Mouse (Mus musculus) adrenal gland, postnatal 14 days (tissue): ENCODE results near the gene Sim1. TPM values are rescaled to one million over a fixed set of nuclear protein-coding genes. Genes with fewer than 3 reads are reported as not detected.

Experiments
- DNase-seq: peaks from one replicate; pipeline ENCODE4 v3.0.0; 2021; ENCODE audit warnings: mixed read lengths
- long read RNA-seq, 2 experiments: library from polyadenylated mRNA; stranded (forward); transcript quantifications; one replicate each; pipeline ENCODE4 v2.0.0; 2021
- total RNA-seq: library from RNA; stranded (reverse); gene quantifications from 2 replicates; pipeline ENCODE4 v1.2.3, GENCODE M21; 2021

The Sim1 gene
- not detected in 2 replicates for total RNA-seq
- long read RNA-seq, experiment 1: 0 reads
- long read RNA-seq, experiment 2: 0 reads

GRCm38 (mm10) chr10:50894170-50894991 is at the start of gene Sim1:
Gene Sim1 (plus strand): TSS chr10:50894754.
- peak; percentile 70 for DNase-seq

GRCm38 (mm10) chr10:50868202-50868601 is 26.4 kb upstream of the Sim1 start:
- DNase-seq: no peak

- no peak for DNase-seq
Measured at GRCm38 (mm10) chr10:50876952-50877351, 17.6 kb upstream of the Sim1 start.

GRCm38 (mm10) chr10:50881476-50882069 is 13.0 kb upstream of the Sim1 start:
- DNase-seq: peak; percentile 55

- no peak for DNase-seq
Measured at GRCm38 (mm10) chr10:50882366-50882765, 12.2 kb upstream of the Sim1 start.

GRCm38 (mm10) chr10:50886305-50886704 is 8.2 kb upstream of the Sim1 start:
- no peak for DNase-seq

GRCm38 (mm10) chr10:50890621-50891020 is 3.9 kb upstream of the Sim1 start:
- no peak for DNase-seq

- DNase-seq: no peak
Measured at GRCm38 (mm10) chr10:50891876-50892711, 2.5 kb upstream of the Sim1 start.

GRCm38 (mm10) chr10:50892751-50893320 is 1.7 kb upstream of the Sim1 start:
- DNase-seq: no peak

- no peak for DNase-seq
Measured at GRCm38 (mm10) chr10:50893546-50893945, 1.0 kb upstream of the Sim1 start.

- DNase-seq: no peak
Measured at GRCm38 (mm10) chr10:50895091-50895790, 687 bp downstream of the Sim1 start.

- DNase-seq: no peak
Measured at GRCm38 (mm10) chr10:50895881-50896766, 1.6 kb downstream of the Sim1 start.

GRCm38 (mm10) chr10:50896767-50897390 is 2.3 kb downstream of the Sim1 start:
- DNase-seq: no peak

GRCm38 (mm10) chr10:50897530-50898471 is 3.2 kb downstream of the Sim1 start:
- no peak for DNase-seq

- DNase-seq: no peak
Measured at GRCm38 (mm10) chr10:50898621-50899020, 4.1 kb downstream of the Sim1 start.

GRCm38 (mm10) chr10:50899846-50900745 is 5.5 kb downstream of the Sim1 start:
- no peak for DNase-seq

GRCm38 (mm10) chr10:50900746-50901600 is 6.4 kb downstream of the Sim1 start:
- no peak for DNase-seq
